Mouse (Mus musculus): ENCODE results near the gene Olfr1393.
"Not testable (repeated sequence)": the region's sequence is repeated elsewhere in the genome, so short reads cannot be mapped to it uniquely, and the experiment has no call there.

The Olfr1393 gene

GRCm38 (mm10) chr11:49308547-49308946 is 30.4 kb downstream of the Olfr1393 start:
- not testable (repeated sequence) for DNase-seq (ENCODE audit: extremely low spot score)

- no peak for DNase-seq (ENCODE audit: extremely low spot score)
These were observed 44.3 kb downstream of the Olfr1393 start, which contains the start of gene Olfr1391 for GRCm38 (mm10) chr11:49322442-49322841. Gene Olfr1391, plus strand, starts transcription at chr11:49322742.

- no peak for DNase-seq (ENCODE audit: extremely low spot score)
These were observed 48.6 kb downstream of the Olfr1393 start for GRCm38 (mm10) chr11:49326726-49327125.

- no peak for DNase-seq (ENCODE audit: extremely low spot score)
These were observed 51.6 kb downstream of the Olfr1393 start for GRCm38 (mm10) chr11:49329686-49330085.

Measured in embryo, embryonic 9.5 days (tissue).